Mouse (Mus musculus) liver, postnatal 0 days (tissue): ENCODE results near the gene Sipa1l1. TPM values are rescaled to one million over a fixed set of nuclear protein-coding genes. Genes with fewer than 3 reads are reported as not detected.

ENCODE experiments used
- ATAC-seq: fragments of 200-750 bp; cut with Nextera tagmentation; 2 replicates; pipeline ENCODE4 v1.8.0; 2017; ENCODE audit warnings: mild to moderate bottlenecking, moderate library complexity
- DNase-seq: peaks from one replicate; pipeline ENCODE4 v3.0.0-alpha.2; 2016
- H3K27ac ChIP-seq: fragments of 300-500 bp; sonication (generic); 2 replicates; pipeline ENCODE4 v1.5.1; 2014; ENCODE audit warnings: antibody characterized with exemption, moderate library complexity, mild to moderate bottlenecking, low read depth
- H3K27me3 ChIP-seq: fragments of 300-500 bp; sonication (generic); 2 replicates; pipeline ENCODE4 v1.6.1; 2014; ENCODE audit warnings: low read length, control low read depth, mixed read lengths; ENCODE audit not compliant: insufficient read depth
- H3K36me3 ChIP-seq: fragments of 300-500 bp; sonication (generic); replicated peaks from 2 replicates; pipeline ENCODE4 v1.6.1; 2014; ENCODE audit warnings: mild to moderate bottlenecking, control low read depth, low read length, moderate library complexity, mixed read lengths; ENCODE audit not compliant: insufficient read depth
- H3K4me1 ChIP-seq: fragments of 300-500 bp; sonication (generic); 2 replicates; pipeline ENCODE4 v1.6.1; 2014; ENCODE audit warnings: antibody characterized with exemption, mild to moderate bottlenecking, control low read depth; ENCODE audit not compliant: insufficient read depth
- H3K4me2 ChIP-seq: fragments of 300-500 bp; sonication (generic); 2 replicates; pipeline ENCODE4 v1.6.1; 2014; ENCODE audit warnings: low read depth, mild to moderate bottlenecking, low read length, moderate library complexity, mixed read lengths
- H3K4me3 ChIP-seq: fragments of 300-500 bp; sonication (generic); 2 replicates; pipeline ENCODE4 v1.5.1; 2014; ENCODE audit warnings: low read depth, low read length
- H3K9ac ChIP-seq: fragments of 300-500 bp; sonication (generic); replicated peaks from 2 replicates; pipeline ENCODE4 v1.6.1; 2014; ENCODE audit warnings: mild to moderate bottlenecking, moderate library complexity
- H3K9me3 ChIP-seq: fragments of 300-500 bp; sonication (generic); 2 replicates; pipeline ENCODE4 v1.6.1; 2016; ENCODE audit warnings: mild to moderate bottlenecking, control low read depth, low read length, mixed read lengths
- CTCF ChIP-seq: sonication (generic); IDR thresholded peaks from 2 replicates; pipeline ENCODE4 v1.5.1; 2016; ENCODE audit warnings: antibody characterized with exemption, low read depth
- EP300 ChIP-seq: IDR thresholded peaks from 2 replicates; pipeline ENCODE4 v1.6.1; 2016; ENCODE audit warnings: antibody characterized with exemption, low read depth, mild to moderate bottlenecking
- whole genome bisulfite sequencing: fragments of 180-500 bp; shearing (Covaris S2); extraction: QIAGEN DNeasy Blood & Tissue Kit; methylation state at CpG from one replicate; pipeline ENCODE4 v1.1.7; 2014; ENCODE audit not compliant: insufficient replicate concordance; 5-methylcytosine and 5-hydroxymethylcytosine counted together
- polyA plus RNA-seq: library from polyadenylated mRNA; unstranded; fragments of >200 nt; fragmentation: Nextera tagmentation; extraction: Ambion mirVana; gene quantifications from 2 replicates; pipeline ENCODE4 v1.2.1, GENCODE M21; 2015

Sipa1l1 gene
- polyA plus RNA-seq, 1 experiment from 2014 or later: 3.2 TPM

DNA sequence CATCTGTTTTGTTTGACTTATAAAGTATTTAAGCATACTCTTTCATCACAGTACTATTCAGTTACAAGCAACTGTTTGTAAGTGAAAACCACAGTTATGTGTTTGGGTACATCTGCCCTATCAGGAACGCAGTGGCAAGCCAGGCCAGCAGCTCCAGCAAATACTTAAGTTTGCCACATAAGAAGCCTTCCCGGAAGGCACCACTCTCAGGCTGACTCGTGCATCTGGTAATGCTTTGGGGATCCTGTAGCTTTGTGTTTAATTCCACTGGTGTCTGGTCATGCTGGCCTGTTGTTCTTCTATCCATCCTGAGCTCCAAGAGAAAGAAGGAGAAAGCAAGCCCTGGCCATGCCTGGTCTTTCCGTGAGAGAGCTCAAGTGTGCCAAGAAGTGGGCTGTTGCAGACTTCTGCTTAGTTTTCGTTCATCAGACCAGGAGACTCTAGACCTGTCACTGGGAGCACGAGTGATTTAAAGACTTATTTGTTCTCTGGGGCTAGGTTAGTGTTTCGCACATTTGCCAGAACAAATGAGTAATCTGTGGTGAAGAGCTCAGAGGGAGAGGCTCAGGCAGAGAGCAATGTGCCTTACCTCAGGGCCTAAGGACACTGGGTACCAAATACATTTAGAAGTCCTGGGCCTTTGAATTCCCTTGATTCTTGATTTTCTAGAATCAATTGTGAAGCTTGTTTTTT is 153.8 kb downstream of the Sipa1l1 start:
- 62% methylated on average over 7 of the region's 7 CpGs for WGBS
- H3K36me3 ChIP-seq: no peaks in the 10 kb centered on the region

GRCm38 (mm10) chr12:82324621-82325020 is 155.5 kb downstream of the Sipa1l1 start:
- H3K4me1 ChIP-seq: no peaks in the 10 kb centered on the region
- ATAC-seq: no peak
- no peak overlapping the region for H3K9ac ChIP-seq
- H3K27ac ChIP-seq: no peak overlapping the region
- H3K4me2 ChIP-seq: no peak overlapping the region
- no peaks in the 10 kb centered on the region for H3K27me3 ChIP-seq
- no peaks in the 10 kb centered on the region for H3K9me3 ChIP-seq
- TF ChIP-seq CTCF (no peak), EP300 (no peak)
- no peaks in the 10 kb centered on the region for H3K36me3 ChIP-seq
- no peak overlapping the region for H3K4me3 ChIP-seq
- WGBS: 84% methylated on average over 5 of the region's 5 CpGs
- no peak for DNase-seq

More for the DNA sequence above, 153.8 kb downstream of the Sipa1l1 start:
- Histone ChIP-seq H3K9ac (no peak overlapping the region), H3K4me1 (no peaks in the 10 kb centered on the region), H3K9me3 (no peaks in the 10 kb centered on the region), H3K4me3 (no peak overlapping the region), H3K27me3 (no peaks in the 10 kb centered on the region), H3K4me2 (no peak overlapping the region), H3K27ac (no peak overlapping the region)
- DNase-seq: no peak
- ATAC-seq: no peak
- no peak for TF ChIP-seq CTCF
- TF ChIP-seq EP300: no peak

GRCm38 (mm10) chr12:82325502-82325901 is 156.4 kb downstream of the Sipa1l1 start:
- H3K27me3 ChIP-seq: no peaks in the 10 kb centered on the region
- H3K36me3 ChIP-seq: no peaks in the 10 kb centered on the region
- no peak for ATAC-seq
- 89% methylated on average over 3 of the region's 3 CpGs for WGBS
- no peak overlapping the region for H3K27ac ChIP-seq
- H3K4me2 ChIP-seq: no peak overlapping the region
- H3K4me1 ChIP-seq: no peaks in the 10 kb centered on the region
- no peak overlapping the region for H3K9ac ChIP-seq
- no peaks in the 10 kb centered on the region for H3K9me3 ChIP-seq
- DNase-seq: no peak
- no peak for TF ChIP-seq CTCF
- TF ChIP-seq EP300: no peak
- no peak overlapping the region for H3K4me3 ChIP-seq

GRCm38 (mm10) chr12:82326438-82326837 is 157.3 kb downstream of the Sipa1l1 start:
- no peak for TF ChIP-seq CTCF
- no peak for TF ChIP-seq EP300

DNA sequence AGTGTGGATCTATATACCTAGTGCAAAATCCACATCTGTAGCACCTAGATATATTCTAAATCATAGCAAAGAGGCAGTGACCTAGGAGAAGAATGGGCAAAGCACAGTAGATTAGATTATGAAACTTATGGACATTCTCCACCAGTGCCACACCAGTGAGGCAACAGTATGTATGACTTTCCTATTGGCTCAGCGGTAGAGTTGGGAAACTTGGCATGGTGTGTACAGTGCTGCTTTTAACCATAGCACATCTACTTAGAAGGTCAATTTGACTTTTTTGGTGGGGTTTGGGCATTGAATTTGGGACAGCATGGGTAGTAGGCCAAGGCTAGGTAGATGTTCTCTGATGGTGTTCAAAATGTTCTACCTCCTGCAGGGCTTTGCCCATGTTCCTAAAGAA is 159.0 kb downstream of the Sipa1l1 start:
- no peaks in the 10 kb centered on the region for H3K27me3 ChIP-seq
- 91% methylated on average over 1 of the region's 1 CpGs for WGBS
- 0 out of 2 replicates have a peak, but pooled peaks cover 2% of the 10 kb centered on the region for H3K4me1 ChIP-seq
- no peaks in the 10 kb centered on the region for H3K9me3 ChIP-seq
- peak; percentile 50; the same call in 1 of the 2 replicates for ATAC-seq
- no peak overlapping the region for H3K27ac ChIP-seq
- TF ChIP-seq EP300 (no peak), CTCF (no peak)
- H3K4me2 ChIP-seq: no peak overlapping the region
- H3K36me3 ChIP-seq: no peaks in the 10 kb centered on the region
- H3K9ac ChIP-seq: no peak overlapping the region
- no peak for DNase-seq
- H3K4me3 ChIP-seq: no peak overlapping the region

More at GRCm38 (mm10) chr12:82326438-82326837, 157.3 kb downstream of the Sipa1l1 start:
- DNase-seq (no peak), ATAC-seq (no peak)
- no peaks in the 10 kb centered on the region for H3K36me3 ChIP-seq
- H3K4me3 ChIP-seq: no peak overlapping the region
- H3K27ac ChIP-seq: no peak overlapping the region
- no peaks in the 10 kb centered on the region for H3K9me3 ChIP-seq
- H3K9ac ChIP-seq: no peak overlapping the region
- no peaks in the 10 kb centered on the region for H3K27me3 ChIP-seq
- WGBS: 68% methylated on average over 8 of the region's 8 CpGs
- H3K4me1 ChIP-seq: no peaks in the 10 kb centered on the region
- no peak overlapping the region for H3K4me2 ChIP-seq

GRCm38 (mm10) chr12:82332836-82333614 is 163.9 kb downstream of the Sipa1l1 start:
- ATAC-seq: peak; percentile 91
- no peak overlapping the region for H3K9ac ChIP-seq
- H3K27me3 ChIP-seq: no peaks in the 10 kb centered on the region
- H3K4me2 ChIP-seq: no peak overlapping the region
- H3K9me3 ChIP-seq: no peaks in the 10 kb centered on the region
- WGBS: 76% methylated on average over 12 of the region's 12 CpGs
- no peak for DNase-seq
- TF ChIP-seq CTCF (no peak), EP300 (no peak)
- no peaks in the 10 kb centered on the region for H3K36me3 ChIP-seq
- no peak overlapping the region for H3K4me3 ChIP-seq
- H3K27ac ChIP-seq: peak overlapping the region; percentile 64
- 0 out of 2 replicates have a peak, but pooled peaks cover 2% of the 10 kb centered on the region for H3K4me1 ChIP-seq
